Mouse (Mus musculus): Measurements from ENCODE around the gene Gm21915. TPM values are rescaled to one million over a fixed set of nuclear protein-coding genes. Genes with fewer than 3 reads are reported as not detected.

The Gm21915 gene
- polyA plus RNA-seq, 1 experiment from 2014 or later: not detected

DNA sequence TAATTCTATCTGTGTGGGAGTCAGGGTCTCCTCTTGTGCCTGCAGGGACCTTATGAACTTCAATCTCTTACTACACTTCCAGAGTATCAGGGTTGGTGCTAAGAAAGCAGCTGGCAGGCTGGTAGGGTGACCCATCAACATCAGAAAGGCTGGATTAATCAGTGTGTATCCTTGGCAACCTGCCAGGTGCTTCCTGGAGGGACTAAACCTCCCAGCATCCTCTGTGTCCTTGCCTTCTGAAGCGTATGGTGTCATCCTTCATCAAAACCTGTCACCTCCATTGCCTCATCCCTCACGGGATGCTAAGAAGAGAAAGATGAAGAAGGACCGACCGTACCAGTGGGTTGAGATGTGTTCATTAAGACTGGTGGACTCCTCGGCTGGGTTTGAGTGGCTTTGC, 23.4 kb downstream of the Gm21915 start:
- Histone ChIP-seq H3K4me2 (ENCODE audit: low read length) (no peak overlapping the region), H3K36me3 (ENCODE audit: insufficient read depth, low read length) (no peaks in the 10 kb centered on the region), H3K4me1 (replicated peaks; ENCODE audit: insufficient read depth, low read length) (no peaks in the 10 kb centered on the region), H3K27me3 (ENCODE audit: insufficient read depth, low read length) (no peaks in the 10 kb centered on the region), H3K4me3 (replicated peaks; ENCODE audit: low read depth, low read length) (no peak overlapping the region), H3K9ac (ENCODE audit: low read depth, low read length) (no peak overlapping the region), H3K27ac (no peak overlapping the region), H3K9me3 (replicated peaks; ENCODE audit: low read length) (no peaks in the 10 kb centered on the region)
- peak; percentile 57; the same call in 1 of the 2 replicates for ATAC-seq (replicated peaks; ENCODE audit: low FRiP score, low read depth)
- no peak for TF ChIP-seq CTCF (IDR thresholded peaks at IDR 0.05; ENCODE audit: low read depth)
- 50% methylated on average over 5 of the region's 5 CpGs for WGBS
- peak; percentile 65 for DNase-seq (ENCODE audit: low spot score)

DNA sequence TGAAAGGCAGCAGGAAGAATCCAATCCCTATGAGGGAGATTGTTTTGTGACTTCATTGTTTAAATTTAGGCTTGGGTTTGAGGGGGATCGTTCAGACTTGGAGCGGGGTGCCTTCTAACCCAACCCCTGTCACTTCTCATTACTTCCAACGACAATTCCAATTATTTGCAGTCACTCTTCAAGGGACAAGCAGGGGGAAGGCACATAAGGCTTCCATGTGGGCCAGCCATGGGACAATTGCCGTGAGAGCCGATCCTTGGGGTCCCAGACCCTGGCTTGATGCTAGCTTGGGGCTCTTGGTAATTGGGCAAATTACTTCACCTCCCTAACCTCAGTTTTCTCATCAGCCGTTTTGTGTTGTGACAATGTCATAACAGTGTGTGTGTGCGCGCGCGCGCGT, 23.9 kb downstream of the Gm21915 start:
- 79% methylated on average over 12 of the region's 12 CpGs for WGBS

DNA sequence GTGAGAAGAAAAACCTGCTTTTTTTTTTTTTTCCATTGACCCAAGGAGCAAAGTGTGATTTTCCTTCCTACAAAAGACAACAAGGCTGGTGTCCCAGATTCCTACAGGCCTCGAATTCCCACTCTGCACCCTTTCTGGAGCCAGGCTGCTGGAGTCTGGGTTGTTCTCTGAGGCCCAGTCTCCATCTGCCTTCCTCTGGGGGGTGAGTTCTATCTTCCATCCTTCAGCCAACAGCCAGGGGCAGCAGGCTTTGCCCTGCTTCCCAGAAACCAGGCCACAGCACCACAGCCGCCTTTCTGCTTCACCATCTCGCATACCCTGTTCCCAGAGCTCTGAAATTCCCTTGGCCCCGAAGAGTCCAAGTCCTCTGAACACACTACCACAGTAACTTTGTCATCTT, 25.7 kb downstream of the Gm21915 start:
- TF ChIP-seq CTCF (IDR thresholded peaks at IDR 0.05; ENCODE audit: low read depth): no peak
- no peaks in the 10 kb centered on the region for H3K4me1 ChIP-seq (replicated peaks; ENCODE audit: insufficient read depth, low read length)

More for the DNA sequence above, 23.9 kb downstream of the Gm21915 start:
- no peak overlapping the region for H3K4me3 ChIP-seq (replicated peaks; ENCODE audit: low read depth, low read length)
- no peak overlapping the region for H3K9ac ChIP-seq (ENCODE audit: low read depth, low read length)
- no peaks in the 10 kb centered on the region for H3K9me3 ChIP-seq (replicated peaks; ENCODE audit: low read length)
- no peaks in the 10 kb centered on the region for H3K27me3 ChIP-seq (ENCODE audit: insufficient read depth, low read length)
- DNase-seq (ENCODE audit: low spot score) (no peak), ATAC-seq (replicated peaks; ENCODE audit: low FRiP score, low read depth) (no peak)
- no peak for TF ChIP-seq CTCF (IDR thresholded peaks at IDR 0.05; ENCODE audit: low read depth)
- H3K4me2 ChIP-seq (ENCODE audit: low read length): no peak overlapping the region
- no peaks in the 10 kb centered on the region for H3K4me1 ChIP-seq (replicated peaks; ENCODE audit: insufficient read depth, low read length)
- no peaks in the 10 kb centered on the region for H3K36me3 ChIP-seq (ENCODE audit: insufficient read depth, low read length)
- no peak overlapping the region for H3K27ac ChIP-seq

DNA sequence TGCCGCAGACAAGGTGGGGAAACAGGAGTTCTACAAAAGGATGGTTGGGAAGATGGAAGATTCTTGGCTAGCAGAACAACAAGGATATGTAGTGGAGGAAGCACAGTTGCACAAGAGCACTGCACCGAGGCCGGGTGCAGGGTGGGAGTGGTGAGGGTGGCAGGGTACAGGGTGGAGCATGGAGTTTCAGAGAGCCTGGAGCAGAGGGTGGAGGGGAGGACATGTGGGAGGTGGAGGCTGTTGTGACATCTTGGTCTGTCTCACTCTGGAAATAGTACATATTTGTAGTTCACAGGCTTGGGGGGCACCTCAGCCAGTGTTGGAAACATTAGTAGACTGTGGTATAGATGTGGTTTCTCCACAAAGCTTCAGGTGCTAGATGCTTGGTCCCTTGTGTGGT, 28.8 kb downstream of the Gm21915 start:
- no peak overlapping the region for H3K27ac ChIP-seq
- DNase-seq (ENCODE audit: low spot score) (no peak), ATAC-seq (replicated peaks; ENCODE audit: low FRiP score, low read depth) (no peak)

More for the DNA sequence above, 25.7 kb downstream of the Gm21915 start:
- Histone ChIP-seq H3K4me3 (replicated peaks; ENCODE audit: low read depth, low read length) (no peak overlapping the region), H3K9ac (ENCODE audit: low read depth, low read length) (no peak overlapping the region), H3K36me3 (ENCODE audit: insufficient read depth, low read length) (no peaks in the 10 kb centered on the region), H3K4me2 (ENCODE audit: low read length) (no peak overlapping the region), H3K27me3 (ENCODE audit: insufficient read depth, low read length) (no peaks in the 10 kb centered on the region), H3K27ac (no peak overlapping the region), H3K9me3 (replicated peaks; ENCODE audit: low read length) (no peaks in the 10 kb centered on the region)
- no peak for ATAC-seq (replicated peaks; ENCODE audit: low FRiP score, low read depth)
- no peak for DNase-seq (ENCODE audit: low spot score)
- 87% methylated on average over 4 of the region's 4 CpGs for whole genome bisulfite sequencing

DNA sequence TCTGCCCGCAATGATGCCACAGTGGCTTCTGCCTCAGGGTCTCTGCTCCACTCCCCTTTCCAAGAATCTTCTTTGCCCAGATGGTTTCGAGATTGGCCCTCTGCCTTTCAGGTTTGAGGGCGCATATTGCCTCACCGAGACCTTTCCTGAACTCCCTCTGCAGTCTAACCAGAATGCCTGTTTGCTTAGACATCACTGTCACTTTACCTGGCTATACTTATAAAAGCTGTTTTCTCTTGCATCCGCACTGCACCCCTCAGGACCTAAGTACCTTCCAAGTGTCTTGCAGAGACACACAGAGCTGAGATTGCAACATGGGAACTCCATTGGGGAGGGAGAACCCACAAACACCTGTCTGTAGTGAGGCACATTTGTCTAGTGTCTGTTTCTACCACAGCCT, 29.8 kb downstream of the Gm21915 start:
- no peaks in the 10 kb centered on the region for H3K4me1 ChIP-seq (replicated peaks; ENCODE audit: insufficient read depth, low read length)
- WGBS: 94% methylated on average over 5 of the region's 5 CpGs
- no peak for ATAC-seq (replicated peaks; ENCODE audit: low FRiP score, low read depth)
- H3K27ac ChIP-seq: no peak overlapping the region
- H3K4me3 ChIP-seq (replicated peaks; ENCODE audit: low read depth, low read length): no peak overlapping the region
- H3K4me2 ChIP-seq (ENCODE audit: low read length): no peak overlapping the region
- DNase-seq (ENCODE audit: low spot score): no peak
- no peaks in the 10 kb centered on the region for H3K36me3 ChIP-seq (ENCODE audit: insufficient read depth, low read length)
- H3K27me3 ChIP-seq (ENCODE audit: insufficient read depth, low read length): no peaks in the 10 kb centered on the region
- no peaks in the 10 kb centered on the region for H3K9me3 ChIP-seq (replicated peaks; ENCODE audit: low read length)
- no peak for TF ChIP-seq CTCF (IDR thresholded peaks at IDR 0.05; ENCODE audit: low read depth)
- H3K9ac ChIP-seq (ENCODE audit: low read depth, low read length): no peak overlapping the region

More for the DNA sequence above, 28.8 kb downstream of the Gm21915 start:
- Histone ChIP-seq H3K4me2 (ENCODE audit: low read length) (no peak overlapping the region), H3K9me3 (replicated peaks; ENCODE audit: low read length) (no peaks in the 10 kb centered on the region), H3K27me3 (ENCODE audit: insufficient read depth, low read length) (no peaks in the 10 kb centered on the region), H3K9ac (ENCODE audit: low read depth, low read length) (no peak overlapping the region), H3K36me3 (ENCODE audit: insufficient read depth, low read length) (no peaks in the 10 kb centered on the region), H3K4me3 (replicated peaks; ENCODE audit: low read depth, low read length) (no peak overlapping the region), H3K4me1 (replicated peaks; ENCODE audit: insufficient read depth, low read length) (no peaks in the 10 kb centered on the region)
- no peak for TF ChIP-seq CTCF (IDR thresholded peaks at IDR 0.05; ENCODE audit: low read depth)
- 65% methylated on average over 3 of the region's 3 CpGs for WGBS

DNA sequence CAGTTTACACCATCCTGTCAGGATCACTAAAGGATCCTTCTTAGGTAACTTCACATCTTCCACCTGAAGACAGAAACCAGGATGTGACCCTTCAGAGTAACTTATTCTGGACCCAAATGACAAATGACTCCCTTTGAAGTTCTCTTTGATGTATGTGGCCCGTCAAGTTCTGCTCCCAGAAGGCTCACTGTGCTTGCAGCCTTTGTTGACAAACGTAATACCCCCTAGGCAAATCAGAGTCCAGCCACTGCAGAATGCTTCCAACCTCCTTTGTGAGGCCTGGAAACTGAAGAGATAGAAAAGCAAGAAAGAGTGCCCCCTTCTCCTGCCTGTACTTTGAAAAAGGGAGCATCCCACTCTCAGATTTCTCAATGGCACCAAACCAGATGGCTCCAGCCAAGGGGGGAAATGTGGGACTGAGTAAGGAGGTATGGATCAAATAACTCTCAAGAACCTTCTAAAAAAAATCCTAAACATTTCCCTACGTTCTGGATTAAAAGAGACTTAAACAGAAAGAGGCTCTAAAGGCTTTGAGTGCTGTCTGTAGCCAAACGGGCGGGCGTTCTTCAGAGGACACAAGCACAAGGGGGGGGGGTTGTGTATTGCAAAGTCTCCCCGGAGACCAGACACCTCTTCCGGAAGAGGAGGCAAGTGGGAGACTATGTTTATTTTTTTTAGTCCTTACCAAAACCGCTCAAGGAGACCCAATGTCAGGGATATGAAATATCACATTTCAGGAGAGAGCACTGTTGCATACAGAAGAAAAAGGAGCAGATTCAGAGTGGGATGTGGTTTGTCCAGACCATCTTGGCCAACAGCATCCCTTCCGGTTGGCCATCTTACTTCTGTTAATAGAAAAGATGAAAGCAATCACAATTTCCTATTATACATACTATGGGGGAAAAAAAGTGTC, 34.2 kb downstream of the Gm21915 start:
- Histone ChIP-seq H3K4me3 (replicated peaks; ENCODE audit: low read depth, low read length) (no peak overlapping the region), H3K27ac (no peak overlapping the region), H3K4me2 (ENCODE audit: low read length) (no peak overlapping the region), H3K36me3 (ENCODE audit: insufficient read depth, low read length) (no peaks in the 10 kb centered on the region), H3K9me3 (replicated peaks; ENCODE audit: low read length) (no peaks in the 10 kb centered on the region), H3K27me3 (ENCODE audit: insufficient read depth, low read length) (no peaks in the 10 kb centered on the region), H3K4me1 (replicated peaks; ENCODE audit: insufficient read depth, low read length) (peaks cover 10% of the 10 kb centered on the region), H3K9ac (ENCODE audit: low read depth, low read length) (no peak overlapping the region)
- 15% methylated on average over 10 of the region's 10 CpGs for WGBS
- DNase-seq (ENCODE audit: low spot score) (peak; percentile 79), ATAC-seq (replicated peaks; ENCODE audit: low FRiP score, low read depth) (no peak; the same call in 1 of the 2 replicates)
- no peak for TF ChIP-seq CTCF (IDR thresholded peaks at IDR 0.05; ENCODE audit: low read depth)
